Mouse (Mus musculus): ENCODE data around the gene Slc12a9.
"Not testable (repeated sequence)": the region's sequence is repeated elsewhere in the genome, so short reads cannot be mapped to it uniquely, and the experiment has no call there.

Gene Slc12a9

GRCm38 (mm10) chr5:137286655-137287031, 46.8 kb downstream of the Slc12a9 start:
- peak; percentile 89 for DNase-seq

- DNase-seq: no peak
Measured at GRCm38 (mm10) chr5:137285986-137286385, 47.4 kb downstream of the Slc12a9 start.

- DNase-seq: peak; percentile 52
Measured at GRCm38 (mm10) chr5:137285045-137285444, 48.4 kb downstream of the Slc12a9 start.

- DNase-seq: not testable (repeated sequence)
Measured at GRCm38 (mm10) chr5:137284411-137284810, 49.0 kb downstream of the Slc12a9 start.

GRCm38 (mm10) chr5:137277360-137278342, 55.7 kb downstream of the Slc12a9 start:
- peak; percentile 49 for DNase-seq

GRCm38 (mm10) chr5:137268131-137268910, 65.1 kb downstream of the Slc12a9 start:
- DNase-seq: peak; percentile 78

GRCm38 (mm10) chr5:137264787-137265186, 68.6 kb downstream of the Slc12a9 start:
- no peak for DNase-seq
